Mouse (Mus musculus): Measurements from ENCODE around the gene Acsbg1. TPM values are rescaled to one million over a fixed set of nuclear protein-coding genes. Genes with fewer than 3 reads are reported as not detected.
"Not testable (repeated sequence)": the region's sequence is repeated elsewhere in the genome, so short reads cannot be mapped to it uniquely, and the experiment has no call there.

The Acsbg1 gene
- total RNA-seq, 1 experiment, result 2.7 TPM

- peak; percentile 91 for DNase-seq (ENCODE audit: low read depth, low spot score)
- peaks cover 8% of the 10 kb centered on the region; the same call in 1 of the 2 replicates for H3K36me3 ChIP-seq (ENCODE audit: control insufficient read depth, insufficient read depth, low read length, poor library complexity, severe bottlenecking)
- H3K4me3 ChIP-seq (ENCODE audit: insufficient read depth in 1 of 2, low read depth in 1 of 2, low read length in 2 of 2, poor library complexity in 1 of 2, severe bottlenecking in 1 of 2), result peak within 1 kb of the TSS; percentile 94 to 96
- H3K27ac ChIP-seq (ENCODE audit: insufficient read depth, low read depth, low read length, poor library complexity, severe bottlenecking), result no peak within 1 kb of the TSS; the same call in 1 of the 2 replicates
- TF ChIP-seq ZC3H11A (IDR thresholded peaks at IDR 0.05; ENCODE audit: borderline replicate concordance, low read depth, low read length) (no peak), CHD2 (IDR thresholded peaks at IDR 0.05; ENCODE audit: low read depth, low read length) (no peak), ZNF384 (IDR thresholded peaks at IDR 0.05; ENCODE audit: low read depth, low read length) (no peak), HCFC1 (IDR thresholded peaks at IDR 0.05; ENCODE audit: borderline replicate concordance, insufficient read depth, low read length) (no peak), MAFK (IDR thresholded peaks at IDR 0.05; ENCODE audit: insufficient read depth, low read depth, low read length) (no peak)
- H3K9me3 ChIP-seq (ENCODE audit: control insufficient read depth, insufficient read depth, low read depth, low read length), result no peaks in the 10 kb centered on the region
- H3K4me1 ChIP-seq (ENCODE audit: control insufficient read depth in 2 of 2, insufficient read depth in 2 of 2, low read length in 2 of 2, poor library complexity in 1 of 2), result 0 out of 4 replicates have a peak, but pooled peaks cover 4 to 5% of the 10 kb centered on the region in 2 experiments
- H3K9ac ChIP-seq (ENCODE audit: insufficient read depth, low read depth, low read length, poor library complexity, severe bottlenecking), result peak within 1 kb of the TSS; percentile 88
- in situ Hi-C loops (cut with MboI; ENCODE audit: low sequenced_read_pairs in 2 of 2, unreplicated experiment in 2 of 2), result no loop called here
These were observed 75.2 kb downstream of the Acsbg1 start, which contains the start of gene Idh3a for GRCm38 (mm10) chr9:54586199-54587061. Idh3a (plus strand) TSS chr9:54586334.

GRCm38 (mm10) chr9:54585839-54586198, 75.9 kb downstream of the Acsbg1 start:
- H3K4me3 ChIP-seq (ENCODE audit: insufficient read depth in 1 of 2, low read depth in 1 of 2, low read length in 2 of 2, poor library complexity in 1 of 2, severe bottlenecking in 1 of 2), result peak overlapping the region; percentile 32 to 72
- H3K27ac ChIP-seq (ENCODE audit: insufficient read depth, low read depth, low read length, poor library complexity, severe bottlenecking), result no peak overlapping the region; the same call in 1 of the 2 replicates
- in situ Hi-C loops (cut with MboI; ENCODE audit: low sequenced_read_pairs in 2 of 2, unreplicated experiment in 2 of 2), result no loop called here
- H3K9ac ChIP-seq (ENCODE audit: insufficient read depth, low read depth, low read length, poor library complexity, severe bottlenecking), result no peak overlapping the region; the same call in 1 of the 2 replicates
- TF ChIP-seq ZNF384 (IDR thresholded peaks at IDR 0.05; ENCODE audit: low read depth, low read length), result no peak
- H3K36me3 ChIP-seq (ENCODE audit: control insufficient read depth, insufficient read depth, low read length, poor library complexity, severe bottlenecking), result peaks cover 8% of the 10 kb centered on the region; the same call in 1 of the 2 replicates
- H3K9me3 ChIP-seq (ENCODE audit: control insufficient read depth, insufficient read depth, low read depth, low read length), result no peaks in the 10 kb centered on the region
- 0 out of 4 replicates have a peak, but pooled peaks cover 4 to 5% of the 10 kb centered on the region in 2 experiments for H3K4me1 ChIP-seq (ENCODE audit: control insufficient read depth in 2 of 2, insufficient read depth in 2 of 2, low read length in 2 of 2, poor library complexity in 1 of 2)
- no peak for DNase-seq (ENCODE audit: low read depth, low spot score)

GRCm38 (mm10) chr9:54584127-54584526, 77.5 kb downstream of the Acsbg1 start:
- in situ Hi-C loops (cut with MboI; ENCODE audit: low sequenced_read_pairs in 2 of 2, unreplicated experiment in 2 of 2); H3K9me3 ChIP-seq (ENCODE audit: control insufficient read depth, insufficient read depth, low read depth, low read length); H3K9ac ChIP-seq (ENCODE audit: insufficient read depth, low read depth, low read length, poor library complexity, severe bottlenecking); H3K4me1 ChIP-seq (ENCODE audit: control insufficient read depth in 2 of 2, insufficient read depth in 2 of 2, low read length in 2 of 2, poor library complexity in 1 of 2); DNase-seq (ENCODE audit: low read depth, low spot score); H3K4me3 ChIP-seq (ENCODE audit: insufficient read depth in 1 of 2, low read depth in 1 of 2, low read length in 2 of 2, poor library complexity in 1 of 2, severe bottlenecking in 1 of 2); H3K27ac ChIP-seq (ENCODE audit: insufficient read depth, low read depth, low read length, poor library complexity, severe bottlenecking); H3K36me3 ChIP-seq (ENCODE audit: control insufficient read depth, insufficient read depth, low read length, poor library complexity, severe bottlenecking): not testable (repeated sequence)

- H3K9ac ChIP-seq (ENCODE audit: insufficient read depth, low read depth, low read length, poor library complexity, severe bottlenecking), result no peak overlapping the region
- no peak overlapping the region for H3K27ac ChIP-seq (ENCODE audit: insufficient read depth, low read depth, low read length, poor library complexity, severe bottlenecking)
- H3K9me3 ChIP-seq (ENCODE audit: control insufficient read depth, insufficient read depth, low read depth, low read length), result no peaks in the 10 kb centered on the region
- in situ Hi-C loops (cut with MboI; ENCODE audit: low sequenced_read_pairs in 2 of 2, unreplicated experiment in 2 of 2), result no loop called here
- peaks cover 2% of the 10 kb centered on the region; the same call in 1 of the 2 replicates for H3K36me3 ChIP-seq (ENCODE audit: control insufficient read depth, insufficient read depth, low read length, poor library complexity, severe bottlenecking)
- 0 out of 4 replicates have a peak, but pooled peaks cover 4 to 5% of the 10 kb centered on the region in 2 experiments for H3K4me1 ChIP-seq (ENCODE audit: control insufficient read depth in 2 of 2, insufficient read depth in 2 of 2, low read length in 2 of 2, poor library complexity in 1 of 2)
- no peak for DNase-seq (ENCODE audit: low read depth, low spot score)
- TF ChIP-seq CHD2 (IDR thresholded peaks at IDR 0.05; ENCODE audit: low read depth, low read length) (no peak), ZNF384 (IDR thresholded peaks at IDR 0.05; ENCODE audit: low read depth, low read length) (no peak), ZC3H11A (IDR thresholded peaks at IDR 0.05; ENCODE audit: borderline replicate concordance, low read depth, low read length) (no peak), HCFC1 (IDR thresholded peaks at IDR 0.05; ENCODE audit: borderline replicate concordance, insufficient read depth, low read length) (no peak), MAFK (IDR thresholded peaks at IDR 0.05; ENCODE audit: insufficient read depth, low read depth, low read length) (no peak)
- H3K4me3 ChIP-seq (ENCODE audit: insufficient read depth in 1 of 2, low read depth in 1 of 2, low read length in 2 of 2, poor library complexity in 1 of 2, severe bottlenecking in 1 of 2), result no peak overlapping the region
These were observed 78.0 kb downstream of the Acsbg1 start for GRCm38 (mm10) chr9:54583712-54584111.

Measured in ES-E14 (cell line).